Mouse (Mus musculus): ENCODE results near the gene Ptprm. TPM values are rescaled to one million over a fixed set of nuclear protein-coding genes. Genes with fewer than 3 reads are reported as not detected.

Ptprm gene
- total RNA-seq, 2 experiments from 2014 or later, result 1.3 to 1.4 TPM

DNA sequence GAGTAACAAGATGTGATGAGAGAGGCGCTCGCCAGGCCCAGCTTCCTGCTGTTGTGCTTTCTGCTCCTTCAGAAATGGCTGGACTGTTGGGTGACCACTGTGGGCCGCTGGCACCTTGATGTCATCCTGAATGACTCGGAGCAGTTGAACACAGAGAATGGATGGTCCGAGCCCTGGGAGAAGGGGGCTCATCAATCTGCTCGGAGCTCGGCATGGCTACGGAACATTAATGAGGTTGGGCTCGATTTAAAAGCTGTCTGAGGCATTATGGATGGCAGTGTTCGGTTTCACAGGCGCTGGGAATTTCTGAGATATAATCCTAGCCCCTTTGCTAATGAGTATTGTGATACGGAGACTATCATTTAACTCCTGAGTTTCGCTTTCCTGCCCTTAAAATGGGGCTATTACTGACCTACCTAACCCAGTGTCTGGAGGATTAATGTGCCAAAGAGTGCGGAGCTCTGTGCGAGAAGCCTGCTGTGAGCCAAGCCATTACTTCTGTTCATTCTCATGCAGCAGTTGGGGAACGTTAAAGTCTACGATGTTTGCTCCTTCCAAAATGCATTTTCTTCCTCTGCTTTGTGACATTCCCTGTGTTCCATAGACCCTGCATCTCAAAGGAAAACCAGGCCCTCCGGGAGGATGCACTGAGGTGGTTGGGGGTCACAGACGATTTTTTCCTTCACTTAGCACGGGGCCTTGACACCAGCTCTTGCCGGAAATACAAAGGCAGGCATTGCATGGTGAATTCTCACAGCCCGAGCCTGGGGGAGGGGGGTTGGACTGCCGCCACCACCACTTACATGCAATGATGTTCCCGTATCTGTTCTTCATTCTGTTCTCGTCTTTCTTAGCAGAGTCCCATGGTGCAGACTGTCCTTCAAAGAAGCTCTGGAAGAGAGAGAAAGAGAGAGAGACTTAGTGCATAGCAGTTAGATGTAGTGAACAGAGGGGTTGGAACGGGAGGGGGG is 592.6 kb downstream of the Ptprm start:
- no peak for ATAC-seq (replicated peaks; ENCODE audit: low FRiP score, poor library complexity, severe bottlenecking)

GRCm38 (mm10) chr17:66757025-66757511 is 597.2 kb downstream of the Ptprm start:
- ATAC-seq (replicated peaks; ENCODE audit: low FRiP score, poor library complexity, severe bottlenecking), result no peak

GRCm38 (mm10) chr17:66756500-66756899 is 597.8 kb downstream of the Ptprm start:
- ATAC-seq (replicated peaks; ENCODE audit: low FRiP score, poor library complexity, severe bottlenecking), result no peak

- ATAC-seq (replicated peaks; ENCODE audit: low FRiP score, poor library complexity, severe bottlenecking), result no peak
Observed at GRCm38 (mm10) chr17:66755191-66755654, 599.0 kb downstream of the Ptprm start.

GRCm38 (mm10) chr17:66754208-66754865 is 599.9 kb downstream of the Ptprm start:
- no peak for ATAC-seq (replicated peaks; ENCODE audit: low FRiP score, poor library complexity, severe bottlenecking)

GRCm38 (mm10) chr17:66751746-66752145 is 602.5 kb downstream of the Ptprm start:
- ATAC-seq (replicated peaks; ENCODE audit: low FRiP score, poor library complexity, severe bottlenecking), result no peak

DNA sequence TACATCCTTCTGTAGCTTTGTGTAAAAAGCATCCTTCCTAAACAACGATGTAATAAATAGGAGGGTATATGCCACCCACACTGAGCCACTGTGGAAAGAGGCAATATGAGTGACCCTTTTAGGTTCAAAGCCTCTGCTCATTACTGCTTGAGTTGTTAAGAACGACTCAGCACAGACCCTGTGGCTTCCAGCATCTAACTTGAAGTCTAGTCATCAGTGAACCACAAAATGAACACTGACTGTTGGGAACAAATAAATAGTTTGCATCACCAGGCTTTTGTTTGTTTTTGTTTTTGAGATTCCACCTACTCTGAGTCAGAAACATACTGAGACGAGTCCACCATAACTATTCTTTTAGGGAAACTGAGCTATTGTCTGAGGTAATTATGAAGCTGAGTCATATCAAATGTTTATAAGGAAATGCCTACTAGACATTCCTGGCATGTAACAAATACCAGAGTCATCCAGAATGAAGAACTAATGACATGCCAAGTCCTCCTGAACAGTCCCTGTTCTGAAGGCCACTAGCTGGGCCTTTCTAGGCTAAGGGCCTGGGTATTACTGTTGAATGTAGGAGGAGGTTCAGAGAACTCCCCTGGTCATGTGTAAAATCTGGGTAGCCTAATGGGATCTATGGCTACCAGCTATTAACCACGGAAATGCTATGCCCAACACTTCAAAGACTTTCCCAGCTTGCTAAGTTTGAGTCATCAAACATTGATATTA is 603.6 kb downstream of the Ptprm start:
- no peak for ATAC-seq (replicated peaks; ENCODE audit: low FRiP score, poor library complexity, severe bottlenecking)

DNA sequence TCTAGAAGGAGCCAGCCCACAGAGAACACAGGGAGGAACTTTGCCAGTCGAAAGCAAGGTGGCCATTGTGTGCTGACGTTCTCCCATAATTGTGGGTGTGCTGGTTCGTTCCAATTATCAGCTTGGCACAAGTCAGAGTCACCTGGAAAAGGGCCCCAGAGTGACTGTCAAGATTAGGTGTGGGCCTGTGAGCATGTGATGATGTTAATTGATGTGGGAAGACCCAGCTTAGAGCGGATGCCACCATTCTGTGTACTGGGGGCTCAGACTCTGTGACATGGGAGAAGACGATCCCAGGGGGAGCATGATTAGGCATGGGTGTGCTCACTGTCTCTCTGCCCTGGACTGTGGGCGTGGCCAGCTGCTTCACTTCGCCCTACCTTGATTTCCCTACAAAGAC is 604.3 kb downstream of the Ptprm start:
- ATAC-seq (replicated peaks; ENCODE audit: low FRiP score, poor library complexity, severe bottlenecking), result no peak

- ATAC-seq (replicated peaks; ENCODE audit: low FRiP score, poor library complexity, severe bottlenecking), result no peak
Observed at GRCm38 (mm10) chr17:66746506-66746905, 607.8 kb downstream of the Ptprm start.

DNA sequence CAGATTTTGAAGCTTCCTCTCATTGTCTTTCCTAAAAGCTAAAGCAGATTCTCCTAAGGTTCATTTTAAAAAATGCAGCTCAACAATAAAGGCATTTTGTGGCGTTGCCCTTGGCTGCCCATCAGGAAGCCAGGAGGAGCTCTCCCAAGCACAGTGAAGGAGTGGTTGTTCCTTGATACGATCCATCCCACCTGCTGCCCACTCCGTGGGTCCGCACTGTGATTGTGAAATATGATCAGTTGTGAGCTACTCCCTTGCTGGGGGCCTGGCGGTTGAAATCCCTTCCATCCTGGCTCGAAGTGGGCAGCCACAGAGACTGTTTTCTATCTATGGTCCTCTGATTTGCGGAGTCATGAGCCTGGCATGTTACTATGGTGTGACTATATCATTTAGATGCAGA is 610.9 kb downstream of the Ptprm start:
- ATAC-seq (replicated peaks; ENCODE audit: low FRiP score, poor library complexity, severe bottlenecking), result no peak

GRCm38 (mm10) chr17:66738779-66739345 is 615.4 kb downstream of the Ptprm start:
- ATAC-seq (replicated peaks; ENCODE audit: low FRiP score, poor library complexity, severe bottlenecking), result no peak

DNA sequence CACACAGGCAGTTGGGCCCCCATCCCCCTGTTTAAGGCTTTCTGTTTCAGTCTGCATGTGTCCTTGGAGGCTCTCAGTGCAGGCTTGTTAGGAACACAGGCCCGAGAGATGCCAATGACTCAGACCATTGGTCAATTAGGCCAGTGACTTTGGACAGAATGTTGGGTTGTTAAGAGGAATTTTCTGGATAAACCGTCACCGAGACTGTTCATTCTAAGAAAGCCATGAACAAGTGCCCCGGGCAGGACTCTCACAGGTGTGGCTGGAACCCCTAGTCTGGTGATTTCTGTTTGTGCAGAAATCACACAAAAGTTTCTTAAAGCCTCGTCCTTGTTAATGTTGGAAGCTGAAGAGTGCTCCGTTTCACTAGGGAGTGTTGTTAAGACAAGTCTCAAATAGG is 615.9 kb downstream of the Ptprm start:
- ATAC-seq (replicated peaks; ENCODE audit: low FRiP score, poor library complexity, severe bottlenecking), result no peak

- no peak for ATAC-seq (replicated peaks; ENCODE audit: low FRiP score, poor library complexity, severe bottlenecking)
Observed at GRCm38 (mm10) chr17:66736450-66736849, 617.8 kb downstream of the Ptprm start.

DNA sequence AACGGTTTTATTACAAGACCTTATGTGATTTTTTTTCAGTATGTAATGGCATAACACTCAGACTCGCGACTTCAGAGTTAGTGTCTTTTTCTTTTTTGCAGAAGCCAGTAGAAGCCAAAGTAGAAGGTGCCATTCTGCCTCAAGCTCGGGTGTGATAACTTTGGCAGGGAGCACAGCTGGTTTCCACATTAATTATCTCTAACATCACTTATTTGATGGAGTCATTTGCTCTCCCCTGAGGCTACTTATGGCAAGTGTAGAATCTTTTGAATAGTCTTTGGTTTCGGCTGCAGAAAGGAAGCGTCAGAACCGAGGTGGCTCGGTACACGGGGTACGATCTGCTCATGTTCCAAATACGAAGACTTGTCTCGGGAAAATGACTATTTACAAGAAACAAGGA is 620.7 kb downstream of the Ptprm start:
- ATAC-seq (replicated peaks; ENCODE audit: low FRiP score, poor library complexity, severe bottlenecking), result no peak

- ATAC-seq (replicated peaks; ENCODE audit: low FRiP score, poor library complexity, severe bottlenecking), result no peak
Observed at GRCm38 (mm10) chr17:66729979-66730378, 624.3 kb downstream of the Ptprm start.

DNA sequence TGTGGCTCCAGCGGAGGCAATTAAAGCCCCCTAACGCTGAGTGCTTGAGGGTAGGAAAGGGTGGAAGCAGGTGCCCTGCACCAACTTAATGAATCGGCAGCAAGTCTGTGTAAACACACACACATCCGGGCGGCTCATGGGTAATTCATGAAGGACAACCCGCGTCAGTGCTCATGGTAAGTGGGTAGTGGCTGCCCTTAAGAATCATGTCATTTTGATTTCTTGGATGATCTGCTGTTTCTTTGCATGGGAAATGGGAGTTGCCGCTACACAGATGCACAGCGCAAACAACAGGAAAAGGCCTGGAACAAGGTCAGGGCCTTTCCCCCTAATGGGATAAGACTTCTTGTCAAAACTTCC is 633.3 kb downstream of the Ptprm start:
- no peak for ATAC-seq (replicated peaks; ENCODE audit: low FRiP score, poor library complexity, severe bottlenecking)

- no peak for ATAC-seq (replicated peaks; ENCODE audit: low FRiP score, poor library complexity, severe bottlenecking)
Observed at GRCm38 (mm10) chr17:66720200-66720991, 633.9 kb downstream of the Ptprm start.

DNA sequence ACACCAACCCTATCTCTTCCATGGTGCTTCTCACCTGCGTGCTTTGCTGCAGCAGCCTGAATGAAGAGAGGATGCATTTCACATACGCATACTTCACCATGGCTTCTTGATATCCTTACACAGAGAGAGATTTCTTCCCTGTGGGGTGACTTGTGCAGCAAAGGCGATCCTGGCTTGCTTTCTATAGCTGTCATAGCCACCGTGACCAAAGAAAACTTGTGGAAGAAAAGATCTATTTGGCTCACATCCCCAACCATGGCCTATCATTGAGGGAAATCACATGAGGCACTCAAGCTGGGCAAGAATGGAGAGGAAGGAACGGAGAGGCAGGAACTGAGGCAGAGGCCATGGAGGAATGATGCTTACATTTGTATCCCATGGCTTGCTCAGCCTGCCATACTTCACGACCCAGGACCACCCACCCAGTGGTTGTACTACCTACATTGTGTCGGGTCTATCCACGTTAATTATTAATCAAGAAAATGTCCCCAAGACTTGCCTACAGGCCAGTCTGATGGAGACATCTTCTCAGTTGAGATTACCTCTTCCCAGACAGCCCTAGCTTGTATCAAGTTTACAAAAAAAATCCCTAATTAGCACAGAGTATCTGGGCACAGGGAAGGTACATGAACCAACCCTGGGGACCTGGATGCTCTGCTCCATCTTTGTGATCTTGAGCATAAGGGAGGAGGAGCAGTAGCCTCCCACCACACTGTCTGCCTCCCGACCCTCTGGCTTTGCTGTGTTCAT is 641.6 kb downstream of the Ptprm start:
- ATAC-seq (replicated peaks; ENCODE audit: low FRiP score, poor library complexity, severe bottlenecking), result no peak

Data from erythroid progenitor cell, adult 5-6 weeks (primary cell).